Mouse (Mus musculus) megakaryocyte, embryonic 14.5 days (primary cell): ENCODE measurements around the gene Aifm2.

ENCODE experiments used
- FLI1 ChIP-seq: IDR thresholded peaks from 2 replicates; pipeline ENCODE4 v1.6.1; 2012; ENCODE audit warnings: low read length, inconsistent platforms, mixed read lengths
- GATA1 ChIP-seq: IDR thresholded peaks from 3 replicates; pipeline ENCODE4 v1.6.1; 2012; ENCODE audit warnings: mixed read lengths, low read length, inconsistent platforms, borderline replicate concordance

DNA sequence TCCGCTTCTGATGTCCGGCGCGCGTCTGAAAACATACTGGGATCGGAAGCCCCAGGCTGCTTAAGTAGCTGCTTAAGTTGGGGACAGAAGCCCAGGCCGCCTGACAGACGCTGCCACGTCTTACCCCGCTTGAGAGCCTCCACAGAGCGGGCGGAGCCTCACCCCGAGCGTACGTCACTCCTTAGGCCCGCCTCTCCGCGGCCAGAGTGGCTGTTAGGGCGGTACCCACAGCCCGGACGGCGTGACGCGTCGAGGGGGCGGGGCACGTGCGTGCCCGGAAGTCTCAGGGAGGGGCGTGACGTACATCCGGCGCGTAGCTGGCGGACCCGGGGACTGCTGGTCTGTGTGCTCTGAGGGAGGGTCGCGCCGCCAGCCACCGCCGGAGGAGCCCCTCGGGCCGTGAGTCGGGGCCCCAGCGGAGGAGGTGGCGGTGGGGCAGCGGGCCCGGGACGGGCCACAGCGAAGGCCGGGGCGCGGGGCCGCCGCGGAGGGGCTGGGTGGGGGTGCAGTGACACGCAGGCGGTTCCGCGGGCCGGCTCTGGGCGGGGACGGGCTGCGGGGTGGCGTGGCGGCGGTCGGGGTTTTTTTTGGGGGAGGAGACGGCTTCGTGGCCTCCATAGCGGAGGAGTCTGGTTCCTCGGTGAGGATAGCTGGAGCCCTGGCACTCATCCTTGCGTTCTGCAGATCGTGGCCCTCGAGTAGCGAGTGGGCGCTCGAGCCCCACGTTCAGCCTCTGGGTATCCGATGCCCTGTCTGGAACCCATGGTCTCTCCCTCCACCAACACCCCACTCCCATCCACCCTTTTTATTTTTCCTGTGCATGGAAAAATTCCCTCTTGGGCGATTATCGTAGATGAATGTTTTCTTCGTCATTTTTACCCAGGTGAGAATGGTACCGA is 34.8 kb upstream of the Aifm2 start, which contains the start of gene Sar1a:
- no peak for TF ChIP-seq GATA1
- TF ChIP-seq FLI1, result peak; percentile 68
